Mouse (Mus musculus) frontal cortex, postnatal 36 days (tissue): ENCODE data around the gene Magt1.
A peak's percentile ranks its signal among the peaks of the same experiment; 100 is the strongest.
"Not testable (repeated sequence)": the region's sequence is repeated elsewhere in the genome, so short reads cannot be mapped to it uniquely, and the experiment has no call there.

Experiments used
- DNase-seq, 2 experiments: peaks; one replicate each; pipeline ENCODE4 v3.0.0; 2022; ENCODE audit warnings: low spot score in 2 of 2

The Magt1 gene

GRCm38 (mm10) chrX:105946357-105946756 lies 65.3 kb downstream of the Magt1 start:
- no peak for DNase-seq

- no peak for DNase-seq
Observed at GRCm38 (mm10) chrX:105939245-105939644, 72.5 kb downstream of the Magt1 start.

GRCm38 (mm10) chrX:105937736-105938135 lies 74.0 kb downstream of the Magt1 start:
- DNase-seq = no peak

- no peak for DNase-seq
Observed at GRCm38 (mm10) chrX:105934341-105934740, 77.4 kb downstream of the Magt1 start.

GRCm38 (mm10) chrX:105929478-105930038 lies 82.1 kb downstream of the Magt1 start:
- no peak for DNase-seq

- DNase-seq = peak; percentile 68 to 81
Observed at GRCm38 (mm10) chrX:105928861-105929477, 82.7 kb downstream of the Magt1 start, which contains the start of gene Atrx. TSS of gene Atrx (minus strand) at chrX:105929403.

GRCm38 (mm10) chrX:105927941-105928860 lies 83.5 kb downstream of the Magt1 start:
- peak; percentile 10 to 26 for DNase-seq

GRCm38 (mm10) chrX:105926121-105926735 lies 85.5 kb downstream of the Magt1 start:
- DNase-seq = no peak

- no peak for DNase-seq
Observed at GRCm38 (mm10) chrX:105924326-105925070, 87.2 kb downstream of the Magt1 start.

- no peak for DNase-seq
Observed at GRCm38 (mm10) chrX:105923896-105924295, 87.8 kb downstream of the Magt1 start.

- DNase-seq = not testable (repeated sequence)
Observed at GRCm38 (mm10) chrX:105922986-105923385, 88.7 kb downstream of the Magt1 start.

GRCm38 (mm10) chrX:105921421-105921820 lies 90.3 kb downstream of the Magt1 start:
- peak in 1 of 2 experiments; percentile 12 for DNase-seq
